Mouse (Mus musculus) liver, embryonic 14.5 days (tissue): ENCODE measurements at regions not wholly inside any gene's neighbourhood (a gene's known extent, or its start where the extent isn't known, plus 50 kb on each side); places are given as distances from the start of the nearest gene placed in this dataset.

Source experiments
- ATAC-seq: fragments of 200-750 bp; cut with Nextera tagmentation; 2 replicates; pipeline ENCODE4 v1.8.0; 2017; ENCODE audit warnings: moderate number of reproducible peaks, mild to moderate bottlenecking, moderate library complexity; ENCODE audit not compliant: insufficient read depth
- DNase-seq, 3 experiments: peaks; one replicate each; pipeline ENCODE4 v3.0.0-alpha.2; 2012 to 2013; ENCODE audit warnings: low read depth in 3 of 3, low spot score in 3 of 3
- H3K27ac ChIP-seq: fragments of 300-500 bp; sonication (generic); 2 replicates; pipeline ENCODE4 v1.5.1; 2014; ENCODE audit warnings: moderate library complexity, mild to moderate bottlenecking, control low read depth, inconsistent platforms
- H3K27me3 ChIP-seq: fragments of 300-500 bp; sonication (generic); 2 replicates; pipeline ENCODE4 v1.6.1; 2014; ENCODE audit warnings: mild to moderate bottlenecking, low read length, moderate library complexity; ENCODE audit not compliant: control insufficient read depth, insufficient read depth
- H3K36me3 ChIP-seq: fragments of 300-500 bp; sonication (generic); replicated peaks from 2 replicates; pipeline ENCODE4 v1.6.1; 2014; ENCODE audit warnings: low read depth; ENCODE audit not compliant: control insufficient read depth, insufficient read depth
- H3K4me1 ChIP-seq, 2 experiments: fragments of 200-500 bp in 1 of 2; fragments of 300-500 bp in 1 of 2; sonication (generic) in 1 of 2; replicated peaks; 2 replicates each; pipeline ENCODE4 v1.6.1; 2012 to 2014; ENCODE audit warnings: antibody characterized with exemption in 1 of 2, inconsistent platforms in 1 of 2, low read length in 1 of 2; ENCODE audit not compliant: control insufficient read depth in 2 of 2, insufficient read depth in 2 of 2
- H3K4me2 ChIP-seq: fragments of 300-500 bp; sonication (generic); 2 replicates; pipeline ENCODE4 v1.6.1; 2014; ENCODE audit warnings: low read depth, mild to moderate bottlenecking, control low read depth, moderate library complexity
- H3K4me3 ChIP-seq, 2 experiments: fragments of 200-500 bp in 1 of 2; fragments of 300-500 bp in 1 of 2; sonication (generic) in 1 of 2; 2 replicates each; pipeline ENCODE4 v1.5.1; 2012 to 2014; ENCODE audit warnings: low read depth in 2 of 2, low read length in 2 of 2, mild to moderate bottlenecking in 2 of 2, control low read depth in 1 of 2, inconsistent platforms in 1 of 2, moderate library complexity in 1 of 2; ENCODE audit not compliant: insufficient read depth in 1 of 2
- H3K9ac ChIP-seq: fragments of 300-500 bp; sonication (generic); replicated peaks from 2 replicates; pipeline ENCODE4 v1.6.1; 2014; ENCODE audit warnings: mild to moderate bottlenecking, control low read depth, moderate library complexity
- H3K9me3 ChIP-seq: fragments of 300-500 bp; sonication (generic); 2 replicates; pipeline ENCODE4 v1.6.1; 2016; ENCODE audit warnings: low read length, mixed read lengths; ENCODE audit not compliant: control insufficient read depth
- CTCF ChIP-seq: IDR thresholded peaks from 2 replicates; pipeline ENCODE4 v1.5.1; 2016; ENCODE audit warnings: antibody characterized with exemption, low read depth, control low read depth
- EP300 ChIP-seq: IDR thresholded peaks from 2 replicates; pipeline ENCODE4 v1.6.1; 2016; ENCODE audit warnings: antibody characterized with exemption, low read depth
- WGBS: fragments of 180-500 bp; shearing (Covaris S2); extraction: QIAGEN DNeasy Blood & Tissue Kit; methylation state at CpG from one replicate; pipeline ENCODE4 v1.1.7; 2014; ENCODE audit not compliant: insufficient replicate concordance; 5-methylcytosine and 5-hydroxymethylcytosine counted together

DNA sequence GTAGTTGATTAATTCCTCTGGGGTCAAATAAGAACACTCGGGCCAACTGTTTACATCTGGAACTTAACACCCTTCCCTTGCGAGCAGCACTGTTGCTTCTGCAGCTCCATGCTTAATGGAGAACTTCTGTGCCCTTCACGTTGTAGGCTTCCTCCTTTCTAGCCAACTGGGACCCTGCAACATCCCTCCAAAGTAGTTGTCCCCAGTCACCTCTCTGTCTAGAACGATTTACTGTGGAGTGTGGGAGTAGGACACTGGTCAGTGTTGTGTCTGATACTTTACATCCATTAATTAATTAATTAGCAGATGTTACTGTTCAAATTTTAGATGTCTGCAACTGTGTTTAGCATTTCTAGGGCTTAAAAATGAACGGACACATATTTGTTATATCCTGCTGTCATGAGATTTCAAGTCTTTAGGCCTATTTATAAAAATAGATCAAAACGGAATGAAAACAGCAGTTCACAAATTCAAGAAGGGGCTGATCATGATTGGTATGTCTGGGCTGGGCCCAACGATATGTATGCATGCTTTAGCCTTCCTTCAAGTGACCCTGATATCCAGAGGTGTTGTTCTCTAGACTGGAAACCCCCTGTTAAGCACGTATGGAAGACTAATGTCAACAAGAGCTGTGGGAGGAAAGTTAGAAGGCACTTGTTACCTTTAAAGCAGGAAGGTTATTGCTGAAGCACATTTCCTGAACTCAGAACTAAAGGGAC lies 543.6 kb upstream of the Nr5a2 start:
- Histone ChIP-seq H3K9ac (no peak overlapping the region), H3K27me3 (no peaks in the 10 kb centered on the region), H3K9me3 (no peaks in the 10 kb centered on the region), H3K36me3 (no peaks in the 10 kb centered on the region), H3K4me3 (no peak overlapping the region), H3K4me2 (no peak overlapping the region), H3K4me1 (no peaks in the 10 kb centered on the region), H3K27ac (no peak overlapping the region)
- TF ChIP-seq CTCF, result no peak
- TF ChIP-seq EP300, result no peak
- WGBS, result 51% methylated on average over 8 of the region's 8 CpGs
- no peak for ATAC-seq
- DNase-seq, result no peak

DNA sequence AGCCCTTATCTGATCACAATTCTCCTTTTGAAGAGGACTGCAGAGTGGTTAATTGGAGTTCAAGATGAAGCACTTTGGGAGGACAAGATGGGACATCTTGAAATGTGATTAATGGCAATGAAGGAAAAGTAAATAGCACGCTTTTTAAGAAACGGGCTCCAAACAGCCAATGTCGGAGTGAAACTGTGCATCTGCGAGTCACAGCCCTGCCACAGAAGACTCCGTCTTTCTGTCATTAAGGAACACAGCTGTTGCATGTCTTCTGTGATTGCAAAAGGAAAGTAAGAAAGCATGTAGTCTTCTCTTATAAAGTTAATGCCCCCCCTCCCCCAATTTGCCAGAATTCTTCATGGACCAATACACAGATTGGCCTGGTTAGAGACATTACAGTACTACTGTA lies 528.0 kb upstream of the Nr5a2 start:
- Histone ChIP-seq H3K27me3 (no peaks in the 10 kb centered on the region), H3K27ac (no peak overlapping the region), H3K9ac (no peak overlapping the region), H3K4me2 (no peak overlapping the region), H3K9me3 (no peaks in the 10 kb centered on the region), H3K4me3 (no peak overlapping the region), H3K36me3 (no peaks in the 10 kb centered on the region), H3K4me1 (no peaks in the 10 kb centered on the region)
- DNase-seq (no peak), ATAC-seq (no peak)
- TF ChIP-seq CTCF (no peak), EP300 (no peak)
- 81% methylated on average over 5 of the region's 5 CpGs for WGBS

GRCm38 (mm10) chr1:137478459-137478858 lies 518.2 kb upstream of the Nr5a2 start:
- Histone ChIP-seq H3K9ac (no peak overlapping the region), H3K4me1 (no peaks in the 10 kb centered on the region), H3K4me2 (no peak overlapping the region), H3K36me3 (no peaks in the 10 kb centered on the region), H3K27me3 (no peaks in the 10 kb centered on the region), H3K4me3 (no peak overlapping the region), H3K27ac (no peak overlapping the region), H3K9me3 (no peaks in the 10 kb centered on the region)
- WGBS, result 12% methylated on average over 1 of the region's 1 CpGs
- ATAC-seq, result no peak
- DNase-seq, result no peak
- TF ChIP-seq EP300, result no peak
- TF ChIP-seq CTCF, result no peak

DNA sequence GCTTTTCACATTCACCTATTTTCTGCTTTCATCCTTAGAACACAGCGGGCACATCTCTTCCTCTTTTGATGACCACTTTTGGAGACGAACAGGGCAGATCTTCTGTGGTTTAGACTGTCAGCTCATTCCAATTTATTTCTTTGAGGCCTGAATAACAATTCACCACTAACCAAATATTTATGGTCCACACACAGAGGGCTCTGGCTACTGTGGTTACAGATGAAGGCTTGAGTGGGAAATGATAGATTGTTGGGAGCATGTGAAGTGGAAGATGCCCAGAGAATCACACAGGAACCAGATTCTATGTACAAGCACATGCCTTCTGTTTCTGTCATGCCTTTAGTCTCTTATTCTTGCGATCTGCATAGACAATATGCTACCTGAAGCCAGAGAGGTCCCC lies 517.0 kb upstream of the Nr5a2 start:
- H3K4me3 ChIP-seq, result no peak overlapping the region
- H3K36me3 ChIP-seq, result no peaks in the 10 kb centered on the region
- H3K4me2 ChIP-seq, result no peak overlapping the region
- ATAC-seq, result no peak
- DNase-seq, result no peak
- H3K9me3 ChIP-seq, result no peaks in the 10 kb centered on the region
- no peaks in the 10 kb centered on the region for H3K4me1 ChIP-seq
- H3K9ac ChIP-seq, result no peak overlapping the region
- 42% methylated on average over 3 of the region's 3 CpGs for WGBS
- TF ChIP-seq EP300 (no peak), CTCF (no peak)
- H3K27me3 ChIP-seq, result no peaks in the 10 kb centered on the region
- no peak overlapping the region for H3K27ac ChIP-seq

GRCm38 (mm10) chr1:137474858-137475257 lies 514.6 kb upstream of the Nr5a2 start:
- no peak overlapping the region for H3K27ac ChIP-seq
- 65% methylated on average over 4 of the region's 4 CpGs for WGBS

More at GRCm38 (mm10) chr1:137474858-137475257, 514.6 kb upstream of the Nr5a2 start:
- Histone ChIP-seq H3K27me3 (no peaks in the 10 kb centered on the region), H3K4me3 (no peak overlapping the region), H3K36me3 (no peaks in the 10 kb centered on the region), H3K9me3 (no peaks in the 10 kb centered on the region), H3K9ac (no peak overlapping the region), H3K4me2 (no peak overlapping the region), H3K4me1 (no peaks in the 10 kb centered on the region)
- ATAC-seq, result no peak
- no peak for DNase-seq
- TF ChIP-seq EP300, result no peak
- no peak for TF ChIP-seq CTCF
